Comparison of ENCODE assay signal across 25 mouse cellular contexts in the genomic region with DNA sequence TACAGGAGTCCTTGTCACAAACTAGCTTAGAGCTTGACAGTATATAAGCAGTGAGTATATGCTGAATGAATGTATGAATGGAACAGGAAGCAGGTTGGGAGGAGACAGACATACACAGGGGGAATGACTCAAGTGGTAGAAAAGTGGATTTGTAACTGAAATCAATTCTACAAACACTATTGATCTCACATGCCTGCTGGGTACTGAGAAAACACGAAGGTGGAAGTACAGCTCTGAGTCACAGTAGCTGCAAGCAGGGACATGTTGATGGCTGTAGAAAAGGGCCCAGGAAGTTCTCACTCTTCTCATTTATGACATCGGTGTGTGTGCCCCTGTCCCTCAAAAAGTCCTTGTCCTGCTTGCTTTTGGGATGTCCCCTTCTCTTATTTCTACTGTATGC. TPM values are rescaled to one million over a fixed set of nuclear protein-coding genes. Genes with fewer than 3 reads are reported as not detected.
"Had no signal": no experiment of that assay in that cellular context is flagged by ENCODE, and none has a peak within 500 bp of the region (broad histone marks: within the 10 kb centered on the region; RNA-seq: fewer than 3 reads in every experiment).

No protein-coding gene starts in this region.

- H3K4me3 ChIP-seq: neural tube, embryonic 13.5 days; neural tube, embryonic 15.5 days; stomach, embryonic 15.5 days had no signal

- H3K36me3 ChIP-seq: neural tube, embryonic 13.5 days; neural tube, embryonic 15.5 days; stomach, embryonic 15.5 days had no signal

- H3K27ac ChIP-seq: neural tube, embryonic 13.5 days; neural tube, embryonic 15.5 days; stomach, embryonic 15.5 days; stomach, postnatal 0 days had no signal

- H3K4me1 ChIP-seq: neural tube, embryonic 13.5 days; neural tube, embryonic 15.5 days; stomach, embryonic 15.5 days had no signal

- H3K9ac ChIP-seq: neural tube, embryonic 13.5 days; neural tube, embryonic 15.5 days; stomach, embryonic 15.5 days had no signal

- H3K27me3 ChIP-seq: neural tube, embryonic 13.5 days; neural tube, embryonic 15.5 days; stomach, embryonic 15.5 days had no signal

- H3K9me3 ChIP-seq: neural tube, embryonic 13.5 days; neural tube, embryonic 15.5 days; stomach, embryonic 15.5 days had no signal

- DNase-seq: retina, postnatal 1 day; right cerebral cortex, adult 18-20 months; right cerebral cortex, postnatal 14 days; right cerebral cortex, postnatal 25 days; right cerebral cortex, postnatal 4 days; spleen, adult 18-20 months; thymus, adult 18-20 months; thymus, adult 2 months; thymus, postnatal 14 days; thymus, postnatal 25 days; thymus, postnatal 36 days; thymus, postnatal 4 days had no signal

- H3K4me2 ChIP-seq: neural tube, embryonic 13.5 days; neural tube, embryonic 15.5 days; stomach, embryonic 15.5 days had no signal

RNA-seq across cellular contexts. Expression of a gene that starts 40.9 kb away (rescaled TPM):
- total RNA-seq: neutrophil, adult 5-6 weeks had no signal
- polyA plus RNA-seq: neural tube, embryonic 13.5 days; neural tube, embryonic 14.5 days; neural tube, embryonic 15.5 days; small intestine, adult 2 months; spleen, adult 2 months; stomach, embryonic 14.5 days; stomach, embryonic 15.5 days; stomach, embryonic 16.5 days; stomach, postnatal 0 days; testis, adult 2 months; thymus, adult 2 months; thymus, postnatal 0 days; urinary bladder, adult 2 months had no signal
